Mouse (Mus musculus) thymus, postnatal 36 days (tissue): ENCODE data around the gene Togaram1.
A peak's percentile ranks its signal among the peaks of the same experiment; 100 is the strongest.

ENCODE experiments used
- DNase-seq, 2 experiments: peaks; one replicate each; pipeline ENCODE4 v3.0.0; 2022; ENCODE audit warnings: mixed read lengths in 2 of 2

Togaram1 gene

GRCm38 (mm10) chr12:64965124-64966026 is at the start of gene Togaram1, which contains the start of gene Klhl28:
Gene Togaram1, plus strand, starts transcription at chr12:64965804.
Gene Klhl28, minus strand, starts transcription at chr12:64965534.
- DNase-seq, result peak; percentile 98 to 99

- DNase-seq, result no peak
Observed at GRCm38 (mm10) chr12:64916735-64917134, 48.9 kb upstream of the Togaram1 start.

- peak; percentile 94 to 96 for DNase-seq
Observed at GRCm38 (mm10) chr12:64917578-64918471, 47.8 kb upstream of the Togaram1 start, which contains the start of gene Gm527. Gene Gm527, plus strand, starts transcription at chr12:64917906.

- DNase-seq, result peak in 1 of 2 experiments; percentile 13
Observed at GRCm38 (mm10) chr12:64937493-64937892, 28.1 kb upstream of the Togaram1 start.

DNA sequence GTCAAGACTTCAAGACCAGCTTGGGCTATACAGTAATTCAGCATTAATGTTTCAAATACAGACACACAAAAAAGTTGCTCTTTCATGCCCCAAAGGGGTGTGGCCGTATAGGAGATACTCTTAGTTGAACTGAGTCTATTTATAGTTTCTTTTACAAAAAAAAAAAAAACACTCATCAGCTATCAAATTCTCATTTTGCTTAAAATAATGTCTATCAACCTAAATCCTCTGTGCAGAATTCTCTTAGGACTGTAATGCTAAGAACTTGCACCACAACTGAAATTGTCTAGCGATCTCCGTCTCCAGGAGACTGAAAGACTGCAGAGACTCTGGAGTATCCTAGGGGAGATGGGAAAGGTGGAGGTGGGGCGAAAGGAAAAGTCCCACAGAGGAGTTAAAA is 1.0 kb upstream of the Togaram1 start:
- no peak for DNase-seq

DNA sequence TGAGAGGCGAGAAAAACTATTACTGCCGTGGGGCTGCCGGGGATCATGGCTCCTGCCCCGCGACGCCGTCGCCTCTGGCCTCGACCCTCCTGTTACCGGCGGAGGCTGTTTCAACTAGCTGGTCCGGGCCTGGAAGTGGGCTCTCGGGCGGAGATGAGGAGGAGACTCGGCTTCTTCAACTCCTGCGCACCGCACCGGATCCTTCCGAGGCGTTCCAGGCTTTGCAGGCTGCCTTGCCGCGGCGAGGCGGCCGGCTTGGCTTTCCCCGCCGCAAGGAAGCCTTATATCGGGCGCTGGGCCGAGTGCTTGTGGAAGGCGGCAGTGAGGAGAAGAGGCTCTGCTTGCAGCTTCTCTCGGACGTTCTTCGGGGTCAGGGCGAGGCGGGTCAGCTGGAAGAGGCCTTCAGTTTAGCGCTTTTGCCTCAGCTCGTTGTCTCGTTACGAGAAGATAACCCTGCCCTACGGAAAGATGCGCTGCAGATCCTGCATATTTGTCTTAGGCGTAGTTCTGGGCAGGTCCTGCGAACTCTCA is 562 bp downstream of the Togaram1 start:
- DNase-seq, result peak; percentile 61 to 74

- DNase-seq, result peak in 1 of 2 experiments; percentile 6
Observed at GRCm38 (mm10) chr12:64966652-64967435, 1.2 kb downstream of the Togaram1 start.

- no peak for DNase-seq
Observed at GRCm38 (mm10) chr12:64967470-64967869, 1.9 kb downstream of the Togaram1 start.

- DNase-seq, result no peak
Observed at GRCm38 (mm10) chr12:64968067-64968466, 2.5 kb downstream of the Togaram1 start.

GRCm38 (mm10) chr12:64971399-64971798 is 5.8 kb downstream of the Togaram1 start:
- no peak for DNase-seq

GRCm38 (mm10) chr12:64972063-64972462 is 6.5 kb downstream of the Togaram1 start:
- no peak for DNase-seq

DNA sequence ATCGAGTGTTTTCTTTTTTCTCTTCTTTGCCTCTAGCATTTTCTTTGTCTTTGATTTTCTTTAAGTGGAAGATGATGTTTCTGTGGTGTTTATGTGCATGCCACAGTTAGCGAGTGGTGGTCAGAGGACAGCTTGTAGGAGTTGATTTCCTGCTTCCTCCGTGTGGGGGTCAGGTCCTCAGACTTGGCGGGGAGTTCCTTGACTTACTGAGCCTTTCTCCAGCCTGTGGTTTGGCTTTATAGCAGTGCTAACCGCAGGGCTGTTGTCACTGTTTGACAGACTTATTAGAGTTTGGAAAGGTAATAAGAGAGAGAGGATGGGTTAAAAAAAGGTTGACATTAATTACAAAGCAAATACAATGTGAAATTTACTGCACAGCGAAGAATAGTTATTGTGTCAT is 10.0 kb downstream of the Togaram1 start:
- DNase-seq, result no peak

DNA sequence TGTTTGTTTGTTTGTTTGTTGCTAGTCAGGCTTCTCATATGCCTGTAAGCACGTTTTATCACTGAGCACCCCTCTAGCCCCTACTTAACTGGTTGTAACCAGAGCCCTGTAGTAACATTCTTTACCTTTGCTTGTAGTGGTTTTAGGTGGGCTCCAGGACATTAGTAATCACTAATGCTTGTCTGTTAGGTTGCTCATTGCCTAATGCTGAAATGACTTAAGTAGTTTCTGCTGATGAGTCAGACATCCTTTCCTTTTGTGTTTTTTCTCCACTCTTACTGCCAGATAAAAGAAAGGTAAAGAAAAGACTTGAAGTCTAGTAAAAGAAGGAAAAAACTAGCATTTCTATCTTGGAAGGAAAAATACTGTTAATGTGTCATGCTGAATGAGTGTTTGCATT is 10.6 kb downstream of the Togaram1 start:
- no peak for DNase-seq

DNA sequence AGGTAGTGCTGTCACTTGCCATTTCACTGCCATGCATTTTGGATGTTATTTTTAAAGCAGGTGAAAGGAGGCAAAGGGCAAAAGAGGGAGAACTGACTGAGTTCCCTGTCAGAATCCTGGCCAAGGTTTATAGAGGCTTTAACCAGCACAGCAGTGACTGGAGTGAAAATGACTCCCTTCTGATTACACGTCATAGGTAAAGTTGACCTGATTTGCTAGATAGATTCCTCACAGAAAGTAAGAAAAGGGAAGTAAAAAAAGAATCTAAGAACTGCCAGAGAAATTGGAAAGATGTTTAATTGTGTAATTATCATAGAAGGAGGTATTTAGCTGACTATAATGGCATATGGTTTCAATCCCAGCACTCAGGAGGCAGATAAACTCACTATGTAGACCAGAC is 11.9 kb downstream of the Togaram1 start:
- DNase-seq, result no peak

GRCm38 (mm10) chr12:65007725-65008124 is 42.1 kb downstream of the Togaram1 start:
- no peak for DNase-seq

DNA sequence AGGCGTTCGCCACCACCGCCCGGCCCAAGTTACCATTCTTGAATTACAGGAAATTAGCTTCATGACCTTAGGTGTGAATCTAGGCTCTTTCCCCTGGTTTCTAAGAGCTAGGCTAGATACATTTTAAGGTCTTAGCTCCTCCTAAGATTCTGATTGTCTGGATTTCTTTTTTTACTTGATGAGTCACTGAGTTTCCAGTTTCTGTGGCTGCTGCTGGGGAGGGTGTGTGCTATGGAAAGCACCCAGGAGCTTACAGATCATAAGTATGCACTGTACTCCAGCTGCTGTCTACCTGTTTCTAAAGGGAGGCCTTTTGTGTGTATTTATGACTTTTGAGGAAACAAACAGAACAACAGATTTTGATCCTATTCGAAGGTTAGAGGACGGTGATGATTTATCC is 57.2 kb downstream of the Togaram1 start:
- no peak for DNase-seq

DNA sequence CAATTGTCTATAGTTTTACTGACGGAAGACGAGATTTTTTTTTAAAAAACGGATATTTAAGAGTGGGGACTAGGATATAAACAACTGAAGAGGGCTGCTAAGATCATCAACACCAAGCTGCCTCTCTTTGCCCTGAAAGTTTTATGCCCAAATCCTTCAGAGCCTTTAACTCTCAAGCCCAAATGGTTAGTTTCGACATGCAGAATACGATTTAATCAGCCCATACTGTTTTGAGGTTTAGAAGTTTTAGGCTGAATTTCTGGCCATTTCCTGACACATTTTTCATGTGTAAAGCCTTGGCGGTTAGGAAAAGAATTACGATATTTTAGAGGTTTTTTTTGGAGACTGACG is 70.2 kb downstream of the Togaram1 start:
- DNase-seq, result no peak

GRCm38 (mm10) chr12:65036190-65036870 is 70.7 kb downstream of the Togaram1 start, which contains the start of gene Prpf39:
Gene Prpf39, plus strand, starts transcription at chr12:65036333.
- DNase-seq, result peak; percentile 90 to 92

DNA sequence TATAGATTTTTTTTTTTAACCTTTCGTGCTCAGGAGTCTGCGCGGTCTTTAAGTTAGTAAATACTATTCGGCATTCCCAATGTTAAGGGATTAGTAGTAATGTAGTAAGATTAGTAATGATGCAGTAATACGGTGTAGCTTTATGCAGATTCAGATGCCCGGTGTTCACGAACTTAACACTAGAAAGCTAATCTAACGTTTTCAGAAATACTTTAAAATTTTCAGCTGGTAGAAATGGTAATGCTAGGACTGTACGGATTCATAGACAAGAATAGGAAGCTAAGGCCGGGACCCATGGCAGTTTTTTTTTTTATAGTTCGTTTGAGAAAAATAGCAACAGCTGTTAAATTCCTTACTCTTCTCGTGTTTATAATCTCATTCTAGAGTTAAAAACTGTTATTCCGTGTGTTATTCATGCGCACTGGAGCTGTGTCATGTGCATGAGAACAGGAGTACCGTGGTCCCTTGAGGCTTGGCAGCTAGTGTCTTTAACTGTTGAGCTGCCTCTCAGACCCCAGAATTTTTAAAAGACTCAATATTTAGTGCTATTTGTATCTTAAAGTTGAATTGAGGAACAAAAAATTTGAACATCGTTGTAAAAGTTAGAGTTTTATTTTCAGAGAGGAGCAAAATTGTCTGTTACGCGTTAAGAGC is 71.4 kb downstream of the Togaram1 start:
- DNase-seq, result no peak

DNA sequence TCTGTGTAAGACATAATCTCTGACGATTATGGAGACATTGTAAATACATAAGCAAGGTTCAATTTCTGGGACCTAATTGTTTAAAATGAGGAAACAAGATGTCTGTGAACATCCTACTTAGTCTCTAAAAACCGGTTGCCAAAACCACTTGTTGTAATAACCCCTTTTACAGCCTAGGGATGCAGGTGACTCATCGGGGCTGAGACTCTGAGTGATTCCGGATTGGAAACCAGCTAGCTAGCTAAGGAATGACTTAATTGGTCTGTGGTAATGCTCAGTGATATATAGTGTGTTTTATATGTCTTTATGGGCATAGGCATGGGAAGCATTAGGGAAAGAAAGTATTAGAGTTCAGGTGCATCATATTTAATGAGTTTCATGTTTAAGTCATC is 71.9 kb downstream of the Togaram1 start:
- DNase-seq, result no peak

GRCm38 (mm10) chr12:65048799-65049198 is 83.2 kb downstream of the Togaram1 start:
- no peak for DNase-seq
